Mouse (Mus musculus): ENCODE measurements around the gene 1700021F05Rik. TPM values are rescaled to one million over a fixed set of nuclear protein-coding genes. Genes with fewer than 3 reads are reported as not detected.

The 1700021F05Rik gene
- 32.1 TPM for polyA plus RNA-seq (2014; fragmentation: Illumina TruSeq; extraction: RNeasy Lipid Tissue Mini Kit (QIAGEN cat#74804); ENCODE audit: low read depth, low replicate concordance)

GRCm38 (mm10) chr10:43540442-43541152, at the start of gene 1700021F05Rik:
Gene 1700021F05Rik (minus strand): TSS chr10:43540994.

GRCm38 (mm10) chr10:43577997-43578331, 37.2 kb upstream of the 1700021F05Rik start, which contains the start of gene Cd24a:
Gene Cd24a (plus strand): TSS chr10:43578284.

GRCm38 (mm10) chr10:43523931-43524330, 16.9 kb downstream of the 1700021F05Rik start, which contains the start of gene Gm9803:
Gene Gm9803 (plus strand): TSS chr10:43524084.

GRCm38 (mm10) chr10:43478751-43479435, 61.9 kb downstream of the 1700021F05Rik start, which contains the start of gene Bend3:
Gene Bend3 (plus strand): TSS chr10:43478831.

Other genes with a start within 250 kb of the 1700021F05Rik start
- gene Bend3, start 62.2 kb downstream of the 1700021F05Rik start, polyA plus RNA-seq (2014; fragmentation: Illumina TruSeq; extraction: RNeasy Lipid Tissue Mini Kit (QIAGEN cat#74804); ENCODE audit: low read depth, low replicate concordance), result 4.7 TPM
- gene Gm9803, start 16.9 kb downstream of the 1700021F05Rik start, polyA plus RNA-seq (2014; fragmentation: Illumina TruSeq; extraction: RNeasy Lipid Tissue Mini Kit (QIAGEN cat#74804); ENCODE audit: low read depth, low replicate concordance), result 3.0 TPM
- gene Cd24a, start 37.3 kb upstream of the 1700021F05Rik start, polyA plus RNA-seq (2014; fragmentation: Illumina TruSeq; extraction: RNeasy Lipid Tissue Mini Kit (QIAGEN cat#74804); ENCODE audit: low read depth, low replicate concordance), result 182 TPM

Measured in adipose tissue, adult 10 weeks (tissue).